ENCODE assay signal across 15 mouse cellular contexts in the genomic region with DNA sequence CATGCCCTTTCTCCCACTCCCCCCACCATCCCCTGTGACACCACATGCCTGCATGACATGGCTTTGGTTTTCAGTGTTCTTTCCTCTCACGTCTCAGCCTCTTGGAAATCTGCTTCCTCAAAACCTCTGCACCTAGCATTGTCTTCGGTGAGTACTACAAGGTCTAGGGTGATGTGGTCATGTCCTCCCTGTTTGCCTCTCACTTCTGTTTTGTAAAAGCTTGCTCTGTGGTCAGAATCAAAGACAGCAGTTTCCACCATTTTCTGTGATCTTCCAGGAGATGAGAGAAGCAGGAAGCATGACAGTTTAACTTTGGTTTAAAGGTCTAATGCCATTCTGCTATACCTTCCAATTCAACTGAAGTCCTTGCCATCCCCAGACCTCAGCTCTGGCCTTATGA. TPM values are rescaled to one million over a fixed set of nuclear protein-coding genes. Genes with fewer than 3 reads are reported as not detected.
"Had no signal": no experiment of that assay in that cellular context is flagged by ENCODE, and none has a peak within 500 bp of the region (broad histone marks: within the 10 kb centered on the region; RNA-seq: fewer than 3 reads in every experiment).

No protein-coding gene starts in this region.

- H3K9ac ChIP-seq: liver, embryonic 15.5 days; midbrain, embryonic 12.5 days had no signal

- DNase-seq: kidney, adult 9 months; kidney, postnatal 10 days; kidney, postnatal 4 days; lung, adult 2 months; lung, postnatal 4 days; right cerebral cortex, postnatal 14 days; thymus, postnatal 4 days had no signal

- H3K36me3 ChIP-seq: limb, embryonic 10.5 days; liver, embryonic 15.5 days; midbrain, embryonic 12.5 days had no signal

- H3K4me1 ChIP-seq: liver, embryonic 15.5 days had no signal

- H3K9me3 ChIP-seq: limb, embryonic 10.5 days; liver, embryonic 15.5 days; midbrain, embryonic 12.5 days had no signal

- H3K27me3 ChIP-seq: liver, embryonic 15.5 days; midbrain, embryonic 12.5 days had no signal

- ATAC-seq: lung, postnatal 0 days had no signal

- H3K4me2 ChIP-seq: liver, embryonic 11.5 days; liver, embryonic 15.5 days; midbrain, embryonic 12.5 days had no signal

- H3K27ac ChIP-seq: layer of hippocampus, adult 2 months; limb, embryonic 10.5 days; liver, embryonic 15.5 days; midbrain, embryonic 12.5 days; stomach, postnatal 0 days had no signal

- H3K4me3 ChIP-seq: layer of hippocampus, adult 2 months; limb, embryonic 10.5 days; liver, embryonic 15.5 days; midbrain, embryonic 12.5 days had no signal

RNA-seq across cellular contexts. Expression of a gene that starts 46.6 kb away (rescaled TPM):
- total RNA-seq: megakaryocyte-erythroid progenitor cell, adult 5-6 weeks had no signal
